ENCODE assay signal across 9 mouse cellular contexts in the genomic region with DNA sequence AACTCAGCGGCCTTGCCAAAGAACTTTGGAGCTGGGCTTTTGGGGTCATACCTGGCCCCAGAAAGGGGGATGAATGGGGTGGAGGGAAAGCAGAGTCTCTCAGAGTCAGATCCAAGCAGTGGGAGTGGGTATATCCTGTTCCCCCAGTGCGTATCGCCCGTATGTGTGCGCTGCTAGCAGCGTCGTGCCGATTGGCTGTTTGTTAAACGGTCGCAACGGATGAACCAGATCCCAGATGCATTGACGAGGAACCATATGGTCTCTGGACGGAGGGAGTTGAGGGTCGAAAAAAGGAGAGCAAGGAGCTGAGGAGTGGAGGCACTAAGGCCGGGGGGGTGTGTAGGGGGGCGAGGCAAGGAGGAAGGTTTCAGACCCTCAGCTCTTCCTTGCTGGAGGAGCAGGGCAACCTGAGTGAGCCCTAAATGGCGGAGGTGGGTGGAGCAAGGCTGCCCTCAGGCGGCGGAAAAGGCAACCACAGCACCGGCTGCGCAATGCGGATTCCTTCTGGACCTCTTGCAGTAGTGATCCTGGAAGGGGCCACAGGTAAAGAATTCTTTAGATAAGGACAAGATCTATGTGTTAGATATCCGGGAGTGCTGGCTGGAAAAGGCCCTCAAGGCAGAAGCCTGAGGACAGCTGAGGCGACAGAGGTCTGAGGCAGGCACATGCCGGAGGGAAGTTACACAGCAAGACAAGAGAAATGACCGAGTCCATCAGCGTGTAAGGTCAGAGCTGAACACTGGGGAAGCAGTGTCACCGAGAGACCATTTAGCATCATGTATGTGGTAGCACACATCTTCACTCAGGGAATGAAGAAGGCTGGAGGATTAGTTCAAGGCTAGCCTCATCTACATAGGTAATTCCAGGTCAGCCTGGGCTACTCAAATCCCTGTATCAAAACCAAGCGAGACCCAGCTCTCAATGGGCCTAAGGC. TPM values are rescaled to one million over a fixed set of nuclear protein-coding genes. Genes with fewer than 3 reads are reported as not detected.
DNase-seq lines count a peak whose midpoint lies in the region; ATAC-seq lines count a peak whose summit lies in the region.
"Had no signal": no experiment of that assay in that cellular context is flagged by ENCODE, and none has a peak within 500 bp of the region (broad histone marks: within the 10 kb centered on the region; RNA-seq: fewer than 3 reads in every experiment).

No protein-coding gene starts in this region.

- peak overlapping the region; percentile 42; the same call in 1 of the 2 replicates for H3K9ac ChIP-seq in embryonic facial prominence, embryonic 12.5 days
- H3K9ac ChIP-seq in kidney, embryonic 14.5 days (ENCODE audit: low read depth, low read length), result 0 out of 2 replicates have a peak overlapping the region, but pooled peaks have one; percentile 35
- no peak overlapping the region for H3K9ac ChIP-seq in liver, embryonic 11.5 days (ENCODE audit: low read depth, low read length)

- peak; percentile 13; the same call in 1 of the 2 replicates for ATAC-seq in embryonic facial prominence, embryonic 12.5 days (ENCODE audit: insufficient number of reproducible peaks, insufficient read depth, low FRiP score, low TSS enrichment)
- peak; percentile 45 for ATAC-seq in kidney, embryonic 14.5 days (ENCODE audit: low FRiP score, low TSS enrichment)
- ATAC-seq in liver, embryonic 11.5 days (replicated peaks; ENCODE audit: low FRiP score), result peak; percentile 47

- peaks cover 37% of the 10 kb centered on the region for H3K4me1 ChIP-seq in embryonic facial prominence, embryonic 12.5 days
- peaks cover 30% of the 10 kb centered on the region for H3K4me1 ChIP-seq in kidney, embryonic 14.5 days (ENCODE audit: control insufficient read depth, insufficient read depth, low read length)
- H3K4me1 ChIP-seq in liver, embryonic 11.5 days (replicated peaks; ENCODE audit: control insufficient read depth, insufficient read depth, low read length), result peaks cover 7% of the 10 kb centered on the region; the same call in 1 of the 2 replicates

- peak overlapping the region; percentile 34 for H3K4me3 ChIP-seq in embryonic facial prominence, embryonic 12.5 days
- H3K4me3 ChIP-seq in kidney, embryonic 14.5 days (ENCODE audit: low read length), result peak overlapping the region; percentile 28
- H3K4me3 ChIP-seq in liver, embryonic 11.5 days (ENCODE audit: low read depth, low read length), result peak overlapping the region; percentile 32

- DNase-seq in CD4-positive helper T cell, adult 2 months (ENCODE audit: low read depth, low spot score), result peak; percentile 68
- DNase-seq in adrenal gland, postnatal 14 days, result peak; percentile 85
- peak; percentile 60 for DNase-seq in heart, adult 8-10 months (ENCODE audit: low spot score)
- peak; percentile 81 for DNase-seq in liver, embryonic 11.5 days (ENCODE audit: low spot score)
- DNase-seq in naive thymus-derived CD4-positive, alpha-beta T cell, adult 2 months (ENCODE audit: low read depth), result peak; percentile 83
- DNase-seq in testis, postnatal 10 days (ENCODE audit: low spot score), result peak; percentile 86

- no peaks in the 10 kb centered on the region for H3K9me3 ChIP-seq in embryonic facial prominence, embryonic 12.5 days
- H3K9me3 ChIP-seq in kidney, embryonic 14.5 days (ENCODE audit: control insufficient read depth, low read length), result no peaks in the 10 kb centered on the region
- H3K9me3 ChIP-seq in liver, embryonic 11.5 days (ENCODE audit: control insufficient read depth, low read length), result no peaks in the 10 kb centered on the region

- no peak overlapping the region for H3K27ac ChIP-seq in embryonic facial prominence, embryonic 12.5 days
- H3K27ac ChIP-seq in kidney, embryonic 14.5 days (ENCODE audit: low read depth, low read length), result no peak overlapping the region
- no peak overlapping the region for H3K27ac ChIP-seq in liver, embryonic 11.5 days (ENCODE audit: low read depth, low read length)

- 10% methylated on average over 29 of the region's 29 CpGs for WGBS in embryonic facial prominence, embryonic 12.5 days
- 11% methylated on average over 29 of the region's 29 CpGs for WGBS in kidney, embryonic 14.5 days
- WGBS in liver, embryonic 11.5 days, result 11% methylated on average over 29 of the region's 29 CpGs

- H3K27me3 ChIP-seq in embryonic facial prominence, embryonic 12.5 days, result peaks cover 47% of the 10 kb centered on the region
- H3K27me3 ChIP-seq in kidney, embryonic 14.5 days (ENCODE audit: control insufficient read depth, insufficient read depth, low read length), result peaks cover 45% of the 10 kb centered on the region
- H3K27me3 ChIP-seq in liver, embryonic 11.5 days (replicated peaks; ENCODE audit: control insufficient read depth, insufficient read depth, low read length), result peaks cover 47% of the 10 kb centered on the region

- peak overlapping the region; percentile 59 for H3K4me2 ChIP-seq in embryonic facial prominence, embryonic 12.5 days (replicated peaks)
- H3K4me2 ChIP-seq in kidney, embryonic 14.5 days (replicated peaks; ENCODE audit: low read depth, low read length), result peak overlapping the region; percentile 52
- H3K4me2 ChIP-seq in liver, embryonic 11.5 days, result peak overlapping the region; percentile 60

- H3K36me3 ChIP-seq in embryonic facial prominence, embryonic 12.5 days, result no peaks in the 10 kb centered on the region
- no peaks in the 10 kb centered on the region for H3K36me3 ChIP-seq in kidney, embryonic 14.5 days (ENCODE audit: control insufficient read depth, insufficient read depth, low read length)
- H3K36me3 ChIP-seq in liver, embryonic 11.5 days (ENCODE audit: control insufficient read depth, insufficient read depth, low read length), result no peaks in the 10 kb centered on the region

RNA-seq across cellular contexts. Expression of a gene that starts 5.7 kb away (rescaled TPM):
- total RNA-seq in adrenal gland, postnatal 14 days (2021), result 24.6 and 27.2 TPM in 2 replicates
- polyA plus RNA-seq in embryonic facial prominence, embryonic 12.5 days (2016; fragmentation: Nextera tagmentation; extraction: Ambion mirVana), result 15.9 and 16.6 TPM in 2 replicates
- 1 to 10 TPM; 3.5 to 4.9 (median 4.3) TPM for total RNA-seq in heart, adult 8-10 months (2022)
- polyA plus RNA-seq in kidney, embryonic 14.5 days (2014; fragmentation: Nextera tagmentation; extraction: Ambion mirVana), result 2.5 and 5.5 TPM in 2 replicates
- polyA plus RNA-seq in liver, embryonic 11.5 days (2014; fragmentation: Nextera tagmentation; extraction: Ambion mirVana), result 0.58 and 0.80 TPM in 2 replicates

RNA-seq across cellular contexts. Expression of a gene that starts 9.3 kb away (rescaled TPM):
- 4.6 and 5.6 TPM in 2 replicates for total RNA-seq in adrenal gland, postnatal 14 days (2021)
- 2.8 and 3.6 TPM in 2 replicates for polyA plus RNA-seq in embryonic facial prominence, embryonic 12.5 days (2016; fragmentation: Nextera tagmentation; extraction: Ambion mirVana)
- not detected for total RNA-seq in heart, adult 8-10 months (2022)
- 0.51 and 0.74 TPM in 2 replicates for polyA plus RNA-seq in kidney, embryonic 14.5 days (2014; fragmentation: Nextera tagmentation; extraction: Ambion mirVana)
- 0.18 and 0.52 TPM in 2 replicates for polyA plus RNA-seq in liver, embryonic 11.5 days (2014; fragmentation: Nextera tagmentation; extraction: Ambion mirVana)
- polyA plus RNA-seq: gonadal fat pad, adult 2 months had no signal

RNA-seq across cellular contexts. Expression of a gene that starts 26.3 kb away (rescaled TPM):
- 222 and 231 TPM in 2 replicates for total RNA-seq in adrenal gland, postnatal 14 days (2021)
- polyA plus RNA-seq in embryonic facial prominence, embryonic 12.5 days (2016; fragmentation: Nextera tagmentation; extraction: Ambion mirVana), result 123 and 134 TPM in 2 replicates
- 100 to 1,000 TPM; 153 to 208 (median 191) TPM for total RNA-seq in heart, adult 8-10 months (2022)
- polyA plus RNA-seq in kidney, embryonic 14.5 days (2014; fragmentation: Nextera tagmentation; extraction: Ambion mirVana), result 156 and 198 TPM in 2 replicates
- polyA plus RNA-seq in liver, embryonic 11.5 days (2014; fragmentation: Nextera tagmentation; extraction: Ambion mirVana), result 147 and 169 TPM in 2 replicates

RNA-seq across cellular contexts. Expression of a gene that starts 32.7 kb away (rescaled TPM):
- total RNA-seq in adrenal gland, postnatal 14 days (2021), result 1.3 and 1.6 TPM in 2 replicates
- 0.36 and 0.41 TPM in 2 replicates for polyA plus RNA-seq in embryonic facial prominence, embryonic 12.5 days (2016; fragmentation: Nextera tagmentation; extraction: Ambion mirVana)
- not detected for total RNA-seq in heart, adult 8-10 months (2022)
- 0.29 and 0.47 TPM in 2 replicates for polyA plus RNA-seq in kidney, embryonic 14.5 days (2014; fragmentation: Nextera tagmentation; extraction: Ambion mirVana)
- polyA plus RNA-seq in liver, embryonic 11.5 days (2014; fragmentation: Nextera tagmentation; extraction: Ambion mirVana), result 0.15 and 0.16 TPM in 2 replicates
- polyA plus RNA-seq: gonadal fat pad, adult 2 months had no signal

RNA-seq across cellular contexts. Expression of a gene that starts 42.3 kb away (rescaled TPM):
- total RNA-seq in adrenal gland, postnatal 14 days (2021), result 18.4 and 20.9 TPM in 2 replicates
- 21.6 and 26.2 TPM in 2 replicates for polyA plus RNA-seq in embryonic facial prominence, embryonic 12.5 days (2016; fragmentation: Nextera tagmentation; extraction: Ambion mirVana)
- 1 to 10 TPM; 3.2 to 5.1 (median 4.5) TPM for total RNA-seq in heart, adult 8-10 months (2022)
- polyA plus RNA-seq in kidney, embryonic 14.5 days (2014; fragmentation: Nextera tagmentation; extraction: Ambion mirVana), result 17.5 and 21.4 TPM in 2 replicates
- 13.2 and 13.5 TPM in 2 replicates for polyA plus RNA-seq in liver, embryonic 11.5 days (2014; fragmentation: Nextera tagmentation; extraction: Ambion mirVana)
